Mouse (Mus musculus) liver, embryonic 12.5 days (tissue): Measurements from ENCODE around the gene Gpn2. TPM values are rescaled to one million over a fixed set of nuclear protein-coding genes. Genes with fewer than 3 reads are reported as not detected.

ENCODE experiments used
- microRNA-seq: library from miRNA; unstranded; fragments of <30 nt; microRNA quantifications from one replicate; pipeline ENCODE4, GENCODE M21; 2017
- polyA plus RNA-seq: library from polyadenylated mRNA; unstranded; fragments of >200 nt; fragmentation: Nextera tagmentation; extraction: Ambion mirVana; gene quantifications from 2 replicates; pipeline ENCODE4 v1.2.1, GENCODE M21; 2016

Gpn2 gene
- polyA plus RNA-seq, 1 experiment from 2014 or later = 16.2 TPM

Small RNA genes lying within 50 kb of the gene (microRNA-seq; reads per million reads assigned to microRNA genes)
- gene Gm23158 = not detected

Other genes starting within 250 kb of the Gpn2 start
- gene Wdtc1, start 230.9 kb upstream of the Gpn2 start, polyA plus RNA-seq = 10.0 and 11.2 TPM in 2 replicates
- gene Slc9a1, start 214.7 kb upstream of the Gpn2 start, polyA plus RNA-seq = 4.2 and 4.9 TPM in 2 replicates
- 0.06 TPM in 1 of 2 replicates, not detected in the other for gene Tent5b, start 104.2 kb upstream of the Gpn2 start, polyA plus RNA-seq
- 0.14 and 0.27 TPM in 2 replicates for gene Trnp1, start 85.8 kb upstream of the Gpn2 start, polyA plus RNA-seq
- 0.26 and 0.44 TPM in 2 replicates for gene Kdf1, start 65.4 kb upstream of the Gpn2 start, polyA plus RNA-seq
- 285 and 299 TPM in 2 replicates for gene Nudc, start 38.4 kb upstream of the Gpn2 start, polyA plus RNA-seq
- gene Nr0b2, start 31.0 kb upstream of the Gpn2 start, polyA plus RNA-seq = 0.56 and 0.77 TPM in 2 replicates
- 7.8 and 8.9 TPM in 2 replicates for gene Gpatch3, start 9.6 kb upstream of the Gpn2 start, polyA plus RNA-seq
- 0.21 and 0.81 TPM in 2 replicates for gene Sfn, start 17.8 kb downstream of the Gpn2 start, polyA plus RNA-seq
- gene Zdhhc18, start 65.8 kb downstream of the Gpn2 start, polyA plus RNA-seq = 4.6 and 5.5 TPM in 2 replicates
- gene Pigv, start 88.3 kb downstream of the Gpn2 start, polyA plus RNA-seq = 7.0 and 10.0 TPM in 2 replicates
- gene Arid1a, start 172.4 kb downstream of the Gpn2 start, polyA plus RNA-seq = 14.7 TPM in 2 replicates